Mouse (Mus musculus) spleen, postnatal 14 days (tissue): ENCODE measurements around the gene Cbr3.

Experiments
- DNase-seq, 2 experiments: peaks; one replicate each; pipeline ENCODE4 v3.0.0; 2021 to 2022; ENCODE audit warnings: low spot score in 2 of 2

Cbr3 gene

DNA sequence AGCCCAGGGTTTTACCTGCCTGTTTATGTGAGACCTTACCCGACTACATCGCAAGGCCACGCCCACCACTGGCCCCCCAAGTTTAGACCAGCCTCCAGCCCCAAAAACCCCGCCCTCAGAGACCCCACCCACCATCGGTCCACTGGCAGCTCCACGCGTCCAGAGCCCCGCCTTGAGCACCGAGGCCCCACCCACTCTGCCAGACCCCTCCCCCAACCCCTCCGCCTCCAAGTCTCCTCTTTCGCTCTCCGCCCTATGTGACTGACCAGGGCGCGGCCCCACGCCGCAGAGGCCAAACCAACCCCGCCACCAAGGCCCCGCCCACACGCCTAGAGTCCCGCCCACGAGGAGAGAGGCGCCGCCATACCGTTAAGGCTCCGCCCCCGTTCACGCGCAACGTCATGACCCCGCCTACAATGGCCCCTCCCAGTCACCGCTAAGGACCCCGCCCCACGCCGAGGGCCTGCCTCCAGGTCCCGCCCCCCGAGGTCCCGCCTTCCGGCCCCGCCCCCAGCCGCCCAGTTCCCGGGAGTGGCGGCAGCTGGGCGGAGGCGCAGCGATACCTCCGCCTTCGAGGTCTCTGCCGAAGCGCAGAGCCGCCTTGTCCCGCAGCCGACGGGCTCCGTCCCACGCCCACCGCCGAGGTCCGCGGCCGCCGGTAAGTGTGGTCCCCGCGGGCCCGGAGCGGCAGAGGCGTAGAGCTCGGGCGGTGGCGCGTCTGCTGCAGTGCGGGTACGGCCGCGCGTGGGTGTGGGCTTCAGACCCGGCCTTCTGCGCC, 28.6 kb downstream of the Cbr3 start, which contains the start of gene Dop1b:
Gene Dop1b (plus strand): TSS at position 494 of the 778 bp plus-strand sequence.
- peak; percentile 100 for DNase-seq

GRCm38 (mm10) chr16:93712189-93712885, 29.3 kb downstream of the Cbr3 start:
- peak; percentile 32 to 53 for DNase-seq

GRCm38 (mm10) chr16:93712966-93713365, 30.0 kb downstream of the Cbr3 start:
- DNase-seq, result no peak

GRCm38 (mm10) chr16:93714426-93714825, 31.4 kb downstream of the Cbr3 start:
- DNase-seq, result no peak

GRCm38 (mm10) chr16:93715826-93716225, 32.8 kb downstream of the Cbr3 start:
- DNase-seq, result no peak

- peak; percentile 51 to 55 for DNase-seq
Measured at GRCm38 (mm10) chr16:93717299-93717703, 34.3 kb downstream of the Cbr3 start.

- DNase-seq, result no peak
Measured at GRCm38 (mm10) chr16:93721771-93722170, 38.8 kb downstream of the Cbr3 start.

- DNase-seq, result no peak
Measured at GRCm38 (mm10) chr16:93722476-93722875, 39.5 kb downstream of the Cbr3 start.

GRCm38 (mm10) chr16:93725417-93726144, 42.6 kb downstream of the Cbr3 start:
- DNase-seq, result no peak

DNA sequence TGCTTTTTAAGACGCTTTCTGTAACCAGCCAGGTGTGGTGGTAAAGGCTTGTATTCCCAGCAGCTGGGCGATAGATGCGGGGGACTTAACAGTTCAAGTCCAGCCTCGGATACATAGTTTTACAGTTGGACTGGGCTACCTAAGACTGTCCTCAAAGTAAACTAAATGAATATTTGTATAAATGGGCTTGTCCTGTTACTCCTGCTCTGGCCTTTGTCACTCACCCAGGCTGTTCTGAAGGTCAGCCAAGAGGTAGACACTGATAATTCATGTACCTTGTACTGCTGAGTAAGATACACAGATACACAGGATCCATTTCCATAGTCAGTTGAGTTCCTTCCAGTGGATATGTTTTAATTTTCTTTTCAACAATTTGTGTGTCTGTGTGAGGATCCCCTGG, 43.2 kb downstream of the Cbr3 start:
- DNase-seq, result no peak

DNA sequence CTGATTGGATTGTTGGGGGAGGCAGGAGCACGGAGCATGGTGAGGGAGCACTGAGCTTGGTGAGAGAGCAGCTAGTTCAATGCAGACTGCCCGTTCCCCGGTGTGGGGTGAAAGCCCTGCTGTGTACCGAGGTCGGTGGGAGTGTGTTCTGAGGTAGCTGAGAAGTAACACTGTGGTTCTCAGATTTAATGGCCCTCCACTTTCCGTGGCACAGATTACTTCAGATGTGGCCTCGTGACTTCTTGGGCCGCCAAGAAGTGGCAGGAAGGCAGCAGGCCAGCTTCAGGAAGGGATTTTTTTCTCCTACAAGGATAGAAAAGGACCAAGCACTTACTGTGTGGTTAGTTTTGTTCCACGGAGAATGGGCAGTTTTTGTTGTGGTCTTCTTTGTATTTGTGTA, 45.7 kb downstream of the Cbr3 start:
- no peak for DNase-seq

GRCm38 (mm10) chr16:93729801-93730721, 47.0 kb downstream of the Cbr3 start:
- no peak for DNase-seq

DNA sequence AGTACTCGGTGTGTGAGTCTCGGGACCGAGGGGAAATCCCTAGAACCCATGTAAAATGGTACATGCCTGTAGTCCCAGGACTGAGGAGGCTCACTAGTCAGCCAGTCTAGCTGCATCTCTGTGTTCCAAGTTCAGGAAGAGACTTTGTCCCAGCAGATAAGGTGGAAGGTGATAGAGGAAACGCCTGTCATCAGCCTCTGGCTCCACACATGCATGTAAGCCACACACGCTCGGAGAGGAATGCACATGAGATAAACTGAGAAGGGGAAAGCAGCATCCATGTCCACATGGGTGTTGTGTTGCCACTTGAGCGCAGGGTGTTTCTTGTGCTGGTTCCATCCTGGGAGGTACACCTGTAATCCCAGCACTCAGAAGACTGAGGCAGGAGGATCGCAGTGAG, 48.3 kb downstream of the Cbr3 start:
- no peak for DNase-seq

DNA sequence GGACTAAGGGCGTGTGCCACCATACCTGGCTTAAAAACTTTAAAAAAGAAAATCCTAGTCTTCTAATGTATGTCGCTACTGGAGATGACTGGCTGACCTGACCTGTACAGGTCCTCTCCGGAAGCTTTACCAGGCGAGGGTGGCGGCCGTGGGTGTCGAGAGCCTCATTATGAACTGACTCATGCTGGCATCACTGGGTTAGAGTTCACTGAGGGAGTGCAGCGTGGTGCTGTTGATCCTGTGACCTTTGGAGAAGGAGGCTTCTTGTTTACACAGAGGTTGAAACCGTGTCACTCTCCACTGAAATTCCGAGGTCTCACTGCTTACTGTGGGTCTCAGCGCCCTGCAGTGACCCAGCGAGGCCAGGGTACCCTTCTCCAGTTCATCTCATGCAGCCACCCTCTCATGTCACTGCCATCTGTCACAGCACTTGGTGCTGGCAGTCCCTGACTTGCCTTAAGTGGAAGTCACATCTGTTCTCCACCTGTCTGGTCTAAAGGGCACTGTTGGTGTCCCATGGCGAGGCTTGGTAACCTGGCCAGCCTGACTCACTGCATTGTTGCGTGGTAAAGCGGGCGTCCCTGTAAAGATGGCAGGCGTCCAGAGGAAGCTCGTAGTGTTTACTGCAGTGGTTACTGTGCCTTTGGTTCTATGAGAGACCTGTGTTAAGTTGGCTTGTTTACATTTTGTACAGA, 50.0 kb downstream of the Cbr3 start:
- DNase-seq, result no peak

DNA sequence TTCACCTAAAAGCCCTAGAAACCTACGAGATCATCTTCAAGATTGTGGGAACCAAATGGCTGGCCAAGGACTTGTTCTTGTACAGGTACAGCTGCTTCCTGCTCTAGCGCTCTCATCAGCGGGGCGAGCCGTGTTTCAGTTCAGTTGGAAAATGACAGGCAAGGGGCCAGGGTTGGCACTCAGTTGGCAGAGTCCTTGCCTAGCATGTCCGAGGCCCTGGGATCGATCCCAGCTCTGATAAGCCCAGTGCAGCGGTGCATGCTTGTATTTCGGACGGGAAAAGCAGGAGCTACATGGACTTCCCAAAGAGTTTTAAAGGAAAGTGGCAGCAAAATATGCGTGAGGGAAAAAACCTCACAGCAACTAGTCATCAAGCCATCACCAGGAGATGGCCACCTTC, 56.2 kb downstream of the Cbr3 start:
- DNase-seq, result no peak
